Mouse (Mus musculus) hindbrain, embryonic 12.5 days (tissue): ENCODE measurements around the gene Clec1a. TPM values are rescaled to one million over a fixed set of nuclear protein-coding genes. Genes with fewer than 3 reads are reported as not detected.

Experiments used
- ATAC-seq: fragments of 200-750 bp; cut with Nextera tagmentation; 2 replicates; pipeline ENCODE4 v1.8.0; 2017; ENCODE audit warnings: moderate TSS enrichment; ENCODE audit not compliant: low FRiP score
- H3K27ac ChIP-seq: fragments of 300-500 bp; sonication (generic); 2 replicates; pipeline ENCODE4 v1.5.1; 2016; ENCODE audit warnings: mild to moderate bottlenecking
- H3K27me3 ChIP-seq: fragments of 300-500 bp; sonication (generic); 2 replicates; pipeline ENCODE4 v1.6.1; 2016; ENCODE audit warnings: mild to moderate bottlenecking
- H3K36me3 ChIP-seq: fragments of 300-500 bp; sonication (generic); 2 replicates; pipeline ENCODE4 v1.6.1; 2016; ENCODE audit warnings: mild to moderate bottlenecking
- H3K4me1 ChIP-seq: fragments of 300-500 bp; sonication (generic); 2 replicates; pipeline ENCODE4 v1.6.1; 2016
- H3K4me2 ChIP-seq: fragments of 300-500 bp; sonication (generic); replicated peaks from 2 replicates; pipeline ENCODE4 v1.6.1; 2016; ENCODE audit warnings: mild to moderate bottlenecking
- H3K4me3 ChIP-seq: fragments of 300-500 bp; sonication (generic); 2 replicates; pipeline ENCODE4 v1.5.1; 2016; ENCODE audit warnings: mild to moderate bottlenecking
- H3K9ac ChIP-seq: fragments of 300-500 bp; sonication (generic); 2 replicates; pipeline ENCODE4 v1.6.1; 2016; ENCODE audit warnings: mild to moderate bottlenecking, moderate library complexity
- H3K9me3 ChIP-seq: fragments of 300-500 bp; sonication (generic); replicated peaks from 2 replicates; pipeline ENCODE4 v1.6.1; 2016; ENCODE audit warnings: mild to moderate bottlenecking
- WGBS: fragments of 180-500 bp; shearing (Covaris S2); methylation state at CpG from one replicate; pipeline ENCODE4 v1.1.7; 2016; 5-methylcytosine and 5-hydroxymethylcytosine counted together
- polyA plus RNA-seq: library from polyadenylated mRNA; unstranded; fragments of >200 nt; fragmentation: Nextera tagmentation; extraction: Ambion mirVana; gene quantifications from 2 replicates; pipeline ENCODE4 v1.2.1, GENCODE M21; 2016

Clec1a gene
- polyA plus RNA-seq, 1 experiment from 2014 or later: 0.98 TPM

DNA sequence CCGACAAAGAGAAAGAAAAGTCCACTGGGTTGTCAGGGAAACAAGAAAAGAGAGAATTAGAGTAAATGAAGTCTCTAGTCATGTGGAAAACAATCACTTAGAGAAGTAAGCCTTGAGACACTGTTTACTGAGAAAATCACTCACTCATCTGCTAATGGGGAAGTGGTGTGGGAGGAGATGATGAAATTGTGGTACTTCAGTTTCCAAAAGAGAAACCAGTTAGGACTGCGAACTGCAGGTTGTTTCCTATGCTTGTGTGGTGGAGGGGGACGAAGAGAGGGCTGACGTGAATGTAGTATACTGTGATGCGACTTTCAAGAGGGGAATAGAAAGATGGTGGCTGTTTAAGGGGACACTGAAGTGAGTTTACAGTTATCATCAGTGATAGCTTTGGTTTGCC is 17.6 kb downstream of the Clec1a start:
- 62% methylated on average over 5 of the region's 5 CpGs for WGBS
- no peak for ATAC-seq
- H3K27me3 ChIP-seq: no peaks in the 10 kb centered on the region
- H3K9ac ChIP-seq: no peak overlapping the region
- H3K4me3 ChIP-seq: no peak overlapping the region
- H3K4me2 ChIP-seq: no peak overlapping the region
- no peaks in the 10 kb centered on the region for H3K9me3 ChIP-seq
- H3K4me1 ChIP-seq: no peaks in the 10 kb centered on the region
- H3K27ac ChIP-seq: no peak overlapping the region
- H3K36me3 ChIP-seq: no peaks in the 10 kb centered on the region

DNA sequence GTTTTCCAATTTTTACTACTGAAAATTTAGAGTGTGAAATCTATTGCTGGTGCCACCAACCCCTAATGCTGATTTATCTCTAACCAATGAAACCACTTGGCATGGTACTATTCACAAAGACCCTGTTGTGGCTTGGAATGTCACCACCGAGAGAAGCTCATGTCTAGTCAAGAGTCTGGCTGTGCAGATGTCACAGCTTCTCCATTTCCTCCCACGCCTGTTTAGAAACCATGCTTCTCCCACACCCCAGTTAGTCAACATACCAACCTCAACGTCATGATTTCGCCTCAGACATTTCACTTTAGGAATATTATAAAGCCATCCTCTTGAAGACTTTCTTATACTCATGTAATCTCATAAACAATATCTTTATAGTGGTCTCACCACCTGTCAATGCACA is 24.5 kb downstream of the Clec1a start:
- no peak overlapping the region for H3K9ac ChIP-seq
- H3K4me1 ChIP-seq: peaks cover 3% of the 10 kb centered on the region
- no peak for ATAC-seq
- no peaks in the 10 kb centered on the region for H3K36me3 ChIP-seq
- H3K27me3 ChIP-seq: no peaks in the 10 kb centered on the region
- H3K27ac ChIP-seq: no peak overlapping the region
- WGBS: 79% methylated on average over 4 of the region's 4 CpGs
- H3K4me2 ChIP-seq: no peak overlapping the region
- H3K4me3 ChIP-seq: no peak overlapping the region
- H3K9me3 ChIP-seq: no peaks in the 10 kb centered on the region

DNA sequence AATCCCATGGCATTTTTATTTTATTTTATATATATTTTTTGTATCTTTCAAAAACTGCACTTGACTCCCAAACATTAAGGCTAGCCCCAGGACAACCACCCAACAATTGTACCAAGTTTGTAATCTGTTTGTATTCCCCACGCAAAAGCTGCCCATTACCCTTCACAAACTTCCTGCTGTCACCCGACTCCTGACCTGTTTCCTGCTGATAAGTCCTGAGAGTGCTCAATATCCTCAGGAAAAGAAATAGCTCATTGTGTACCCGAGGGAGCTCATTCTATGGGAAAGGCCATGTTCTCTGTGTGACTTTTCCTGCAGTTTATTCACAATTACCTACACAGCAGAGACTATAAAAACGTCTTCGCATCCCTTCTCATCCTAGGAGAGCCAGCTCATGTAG is 26.0 kb downstream of the Clec1a start:
- WGBS: 46% methylated on average over 5 of the region's 5 CpGs
- H3K9ac ChIP-seq: no peak overlapping the region
- no peak overlapping the region for H3K4me2 ChIP-seq
- ATAC-seq: no peak
- H3K27ac ChIP-seq: no peak overlapping the region
- peaks cover 3% of the 10 kb centered on the region for H3K4me1 ChIP-seq
- H3K27me3 ChIP-seq: no peaks in the 10 kb centered on the region
- no peaks in the 10 kb centered on the region for H3K9me3 ChIP-seq
- H3K36me3 ChIP-seq: no peaks in the 10 kb centered on the region
- H3K4me3 ChIP-seq: no peak overlapping the region

DNA sequence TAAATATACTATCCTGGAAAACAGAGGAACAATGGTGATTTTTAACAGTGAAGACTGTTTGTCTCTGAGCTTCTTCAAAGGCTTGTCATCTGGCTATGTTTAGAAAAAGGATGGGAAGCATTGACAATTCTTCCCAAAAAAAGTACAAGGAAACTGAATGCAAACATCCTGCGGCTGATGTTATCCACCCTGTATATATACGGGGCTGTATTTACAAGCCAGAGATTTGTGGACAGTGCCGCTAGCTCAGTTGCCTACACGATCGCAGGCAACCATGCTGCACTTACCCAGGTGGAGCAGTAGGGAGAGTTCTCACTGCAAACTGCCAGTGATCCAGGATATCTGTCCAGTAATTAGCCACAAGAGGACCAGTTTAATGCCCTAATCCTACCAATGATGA is 26.6 kb downstream of the Clec1a start:
- Histone ChIP-seq H3K4me2 (no peak overlapping the region), H3K9me3 (no peaks in the 10 kb centered on the region), H3K4me3 (no peak overlapping the region), H3K9ac (no peak overlapping the region), H3K36me3 (no peaks in the 10 kb centered on the region), H3K4me1 (peaks cover 3% of the 10 kb centered on the region), H3K27me3 (no peaks in the 10 kb centered on the region), H3K27ac (no peak overlapping the region)
- no peak for ATAC-seq
- WGBS: 67% methylated on average over 5 of the region's 5 CpGs

DNA sequence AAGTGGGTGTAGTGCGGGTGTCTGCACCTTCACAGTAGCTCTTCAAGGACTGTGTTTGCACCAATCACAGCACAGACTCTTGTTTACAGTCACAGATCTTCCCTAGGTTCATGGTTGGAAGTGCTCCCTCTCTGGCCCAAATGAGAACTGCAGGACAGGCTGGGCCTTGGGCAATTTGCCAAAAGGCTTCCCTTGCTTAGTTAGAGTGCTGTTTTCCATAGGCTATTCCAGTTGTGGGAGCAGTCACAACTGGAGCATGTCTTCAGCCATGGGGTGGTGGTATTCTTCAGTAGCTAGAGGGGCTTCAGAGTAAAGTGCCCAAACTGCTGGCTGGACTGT is 28.1 kb downstream of the Clec1a start:
- Histone ChIP-seq H3K27ac (no peak overlapping the region), H3K9me3 (no peaks in the 10 kb centered on the region), H3K36me3 (no peaks in the 10 kb centered on the region), H3K27me3 (no peaks in the 10 kb centered on the region), H3K4me1 (peaks cover 3% of the 10 kb centered on the region), H3K4me3 (no peak overlapping the region), H3K9ac (no peak overlapping the region), H3K4me2 (no peak overlapping the region)
- ATAC-seq: peak; percentile 86
- WGBS: 12% methylated on average over 1 of the region's 1 CpGs

DNA sequence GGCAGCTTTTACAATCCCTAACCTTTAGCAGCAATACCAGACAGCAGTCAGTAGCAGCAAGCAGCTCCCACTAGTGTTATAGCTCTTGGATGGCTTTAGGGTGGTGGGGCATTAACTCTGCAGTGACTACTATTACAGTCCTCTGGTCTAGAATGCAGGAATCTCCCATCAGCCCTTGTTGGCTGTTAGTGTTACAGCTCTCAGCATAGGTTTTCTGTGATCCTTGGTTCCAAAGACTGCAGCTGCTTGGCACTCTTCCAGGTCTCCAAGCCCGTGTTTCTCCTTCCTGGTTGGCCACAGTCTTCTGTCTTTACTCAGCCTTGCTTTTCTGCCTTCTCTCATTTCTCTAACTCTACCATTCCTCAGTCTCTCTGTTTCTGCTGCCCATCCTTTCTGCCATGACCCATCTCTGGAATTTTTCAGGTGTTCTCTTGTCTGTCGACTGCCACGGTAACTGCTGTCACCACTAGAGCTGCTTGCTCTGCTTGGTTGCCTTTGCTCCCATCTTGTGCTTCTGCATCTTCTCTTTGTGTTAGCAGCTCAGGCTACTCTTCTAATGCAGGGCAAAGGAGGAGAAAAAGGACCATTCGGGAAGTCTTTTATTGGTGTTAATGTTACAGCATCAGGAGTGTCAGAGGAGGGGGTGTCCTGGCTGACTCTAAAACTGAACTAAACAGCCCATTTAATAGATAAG is 28.6 kb downstream of the Clec1a start:
- WGBS: 82% methylated on average over 4 of the region's 4 CpGs
- H3K27ac ChIP-seq: no peak overlapping the region

DNA sequence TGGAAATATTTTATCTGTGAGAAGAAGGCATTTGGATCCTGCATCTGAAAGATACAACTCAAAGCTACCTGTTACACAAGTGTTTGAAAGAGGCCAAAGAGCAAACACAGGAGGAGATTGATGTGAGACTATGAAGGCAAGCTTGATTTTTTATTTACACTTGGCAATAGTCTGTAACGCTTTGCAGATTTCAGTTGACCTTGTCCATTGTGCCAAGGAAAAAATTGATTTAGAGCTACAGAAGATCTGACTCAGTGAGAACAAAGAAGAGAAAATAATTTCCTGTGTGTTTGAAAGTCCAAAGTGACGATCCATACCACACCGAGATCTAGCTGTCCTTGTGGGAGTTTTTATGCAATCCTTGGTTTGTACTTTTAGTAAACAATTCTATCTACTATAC is 29.5 kb downstream of the Clec1a start:
- H3K4me1 ChIP-seq: peaks cover 3% of the 10 kb centered on the region
- H3K36me3 ChIP-seq: no peaks in the 10 kb centered on the region
- H3K4me3 ChIP-seq: no peak overlapping the region
- no peak for ATAC-seq
- H3K9ac ChIP-seq: no peak overlapping the region
- no peak overlapping the region for H3K27ac ChIP-seq
- H3K9me3 ChIP-seq: no peaks in the 10 kb centered on the region
- WGBS: 89% methylated on average over 3 of the region's 3 CpGs
- no peaks in the 10 kb centered on the region for H3K27me3 ChIP-seq
- H3K4me2 ChIP-seq: no peak overlapping the region

More for the DNA sequence above, 28.6 kb downstream of the Clec1a start:
- Histone ChIP-seq H3K4me3 (no peak overlapping the region), H3K36me3 (no peaks in the 10 kb centered on the region), H3K9me3 (no peaks in the 10 kb centered on the region), H3K27me3 (no peaks in the 10 kb centered on the region), H3K4me1 (peaks cover 3% of the 10 kb centered on the region), H3K9ac (no peak overlapping the region), H3K4me2 (no peak overlapping the region)
- peak; percentile 11; the same call in 1 of the 2 replicates for ATAC-seq

DNA sequence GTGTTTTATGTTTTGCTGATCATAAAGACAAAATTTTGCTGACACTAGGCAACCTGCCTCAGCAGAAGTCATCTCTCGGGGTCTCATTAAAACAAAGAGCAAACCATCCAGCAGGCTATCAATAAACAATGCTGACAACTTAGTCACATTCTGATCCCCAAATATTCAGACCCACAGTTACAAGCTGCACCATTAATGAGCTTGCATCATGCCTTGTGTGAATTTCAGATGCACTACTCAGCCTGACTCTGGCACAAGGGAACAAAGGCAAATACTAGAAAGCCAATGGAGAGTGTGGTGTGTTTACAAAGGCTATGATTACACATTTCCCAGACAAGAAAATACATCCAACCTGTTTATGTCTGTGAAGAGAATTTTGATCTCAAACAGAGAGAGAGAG is 37.6 kb downstream of the Clec1a start:
- Histone ChIP-seq H3K4me3 (no peak overlapping the region), H3K4me2 (no peak overlapping the region), H3K9me3 (no peaks in the 10 kb centered on the region), H3K36me3 (no peaks in the 10 kb centered on the region), H3K4me1 (no peaks in the 10 kb centered on the region), H3K9ac (no peak overlapping the region), H3K27ac (no peak overlapping the region), H3K27me3 (no peaks in the 10 kb centered on the region)
- 80% methylated on average over 1 of the region's 1 CpGs for WGBS
- no peak for ATAC-seq

DNA sequence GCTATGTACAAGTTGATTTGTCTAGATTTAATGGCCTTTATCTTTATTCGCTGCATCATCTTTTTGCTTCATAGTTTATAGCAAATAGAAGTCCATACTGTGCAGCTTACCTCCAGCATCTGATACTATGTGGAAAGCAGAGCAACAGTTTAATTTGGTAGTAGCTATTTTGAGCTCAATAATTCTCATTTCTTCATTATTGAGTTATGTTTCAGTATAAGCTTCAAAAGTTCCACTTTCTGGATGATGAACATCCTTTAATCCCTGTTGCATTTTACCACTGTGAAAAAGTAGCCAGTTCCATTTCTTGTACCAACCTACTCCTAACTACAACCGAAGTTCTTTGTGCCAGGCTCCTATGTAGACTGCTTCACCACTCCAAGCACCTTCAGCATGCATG is 43.2 kb downstream of the Clec1a start, which contains the start of gene Clec9a:
Gene Clec9a, plus strand, starts transcription at position 301 of the 400 bp plus-strand sequence.
- Histone ChIP-seq H3K27me3 (no peaks in the 10 kb centered on the region), H3K36me3 (no peaks in the 10 kb centered on the region), H3K4me3 (no peak within 1 kb of the TSS), H3K9ac (no peak within 1 kb of the TSS), H3K27ac (no peak within 1 kb of the TSS), H3K4me1 (no peaks in the 10 kb centered on the region), H3K4me2 (no peak within 1 kb of the TSS), H3K9me3 (no peaks in the 10 kb centered on the region)
- WGBS: 91% methylated on average over 2 of the region's 2 CpGs
- ATAC-seq: no peak

DNA sequence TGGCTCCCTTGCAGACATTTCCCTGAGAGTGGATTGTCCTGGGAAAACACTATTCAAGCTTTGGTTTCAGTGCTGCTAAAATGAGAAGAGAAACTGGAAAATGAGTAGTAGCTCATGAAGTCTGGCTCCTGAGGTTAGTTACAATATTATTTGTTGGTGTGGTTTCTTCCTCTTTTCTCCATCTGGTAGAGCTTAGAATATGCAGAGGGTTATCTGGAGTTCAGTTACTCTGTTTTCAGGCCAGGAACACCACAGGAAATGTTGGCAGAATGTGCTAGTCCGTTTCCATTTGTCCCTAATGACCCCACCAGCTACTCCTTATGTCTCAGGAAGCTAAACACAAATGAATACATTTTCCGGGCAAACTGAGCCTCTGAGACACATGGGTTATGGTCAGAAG is 44.5 kb downstream of the Clec1a start:
- Histone ChIP-seq H3K4me1 (no peaks in the 10 kb centered on the region), H3K4me2 (no peak overlapping the region), H3K27me3 (no peaks in the 10 kb centered on the region), H3K4me3 (no peak overlapping the region), H3K36me3 (no peaks in the 10 kb centered on the region), H3K27ac (no peak overlapping the region), H3K9ac (no peak overlapping the region), H3K9me3 (no peaks in the 10 kb centered on the region)
- no peak for ATAC-seq
- WGBS: 47% methylated on average over 2 of the region's 2 CpGs

DNA sequence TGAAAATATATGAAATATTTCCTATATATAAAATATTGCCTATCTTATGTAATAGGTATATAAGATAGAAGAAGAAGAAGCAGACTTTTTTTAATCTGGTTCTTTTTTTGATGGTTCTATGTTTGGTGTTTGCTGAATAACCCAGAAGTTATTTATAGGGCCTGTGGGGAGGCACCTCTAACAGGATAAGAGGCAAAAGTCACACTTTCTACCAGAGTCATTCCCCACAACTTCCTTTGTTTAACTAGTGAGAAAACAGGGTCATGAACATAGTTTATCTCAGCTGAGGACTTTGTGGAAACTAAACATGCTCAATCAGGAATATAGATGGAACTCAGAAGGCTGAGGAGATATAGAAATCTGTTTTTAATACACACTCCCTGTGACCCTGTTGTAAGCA is 45.8 kb downstream of the Clec1a start:
- no peak for ATAC-seq
- Histone ChIP-seq H3K9ac (no peak overlapping the region), H3K36me3 (no peaks in the 10 kb centered on the region), H3K9me3 (no peaks in the 10 kb centered on the region), H3K27ac (no peak overlapping the region), H3K4me3 (no peak overlapping the region), H3K27me3 (no peaks in the 10 kb centered on the region), H3K4me2 (no peak overlapping the region), H3K4me1 (no peaks in the 10 kb centered on the region)

DNA sequence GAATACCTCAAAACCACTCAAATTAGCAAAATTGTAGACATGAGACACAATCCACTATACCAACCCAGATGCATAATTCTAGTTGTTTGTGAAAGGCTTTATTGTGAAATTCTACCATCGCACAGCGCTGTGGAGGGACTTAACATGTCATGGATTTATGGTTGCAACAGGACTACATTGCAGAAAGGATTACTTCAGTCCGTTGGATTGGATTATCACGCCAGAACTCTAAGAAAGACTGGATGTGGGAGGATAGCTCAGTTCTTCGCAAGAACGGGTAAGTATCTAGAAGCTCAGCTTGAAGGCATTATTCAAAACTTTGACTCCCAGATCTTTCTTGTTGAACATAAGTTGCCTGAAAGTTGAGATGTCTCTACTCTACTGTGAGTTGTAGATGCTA is 48.4 kb downstream of the Clec1a start:
- no peaks in the 10 kb centered on the region for H3K27me3 ChIP-seq
- H3K9me3 ChIP-seq: no peaks in the 10 kb centered on the region
- H3K27ac ChIP-seq: no peak overlapping the region
- ATAC-seq: no peak
- no peaks in the 10 kb centered on the region for H3K4me1 ChIP-seq
- 90% methylated on average over 6 of the region's 6 CpGs for WGBS
- H3K4me3 ChIP-seq: no peak overlapping the region
- no peaks in the 10 kb centered on the region for H3K36me3 ChIP-seq
- no peak overlapping the region for H3K4me2 ChIP-seq
- H3K9ac ChIP-seq: no peak overlapping the region

DNA sequence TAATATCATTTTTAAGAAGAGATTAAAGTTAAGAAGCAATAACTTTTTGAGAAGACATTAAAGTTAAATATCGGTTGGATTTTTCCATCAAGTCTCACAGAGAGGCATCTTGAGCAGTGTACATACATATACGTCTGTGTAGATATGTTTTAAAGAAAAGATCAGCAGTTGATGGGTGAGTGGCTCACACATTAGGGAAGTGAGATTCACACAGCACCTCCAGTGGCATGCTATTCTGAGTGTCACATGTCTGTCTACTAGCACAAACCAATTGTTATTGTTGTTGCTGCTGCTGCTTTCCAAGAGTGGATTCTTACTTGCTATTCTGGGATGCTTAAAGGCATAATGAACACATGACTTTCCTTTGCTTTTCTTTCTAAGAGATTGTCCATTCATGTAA is 49.4 kb downstream of the Clec1a start:
- 86% methylated on average over 2 of the region's 2 CpGs for WGBS
- H3K27ac ChIP-seq: no peak overlapping the region
- no peaks in the 10 kb centered on the region for H3K4me1 ChIP-seq
- H3K4me3 ChIP-seq: no peak overlapping the region
- no peaks in the 10 kb centered on the region for H3K9me3 ChIP-seq
- H3K4me2 ChIP-seq: no peak overlapping the region
- H3K9ac ChIP-seq: no peak overlapping the region
- H3K27me3 ChIP-seq: no peaks in the 10 kb centered on the region
- no peaks in the 10 kb centered on the region for H3K36me3 ChIP-seq
- ATAC-seq: no peak
